Mouse (Mus musculus): Measurements from ENCODE around the gene Vmn2r2.

Vmn2r2 gene

DNA sequence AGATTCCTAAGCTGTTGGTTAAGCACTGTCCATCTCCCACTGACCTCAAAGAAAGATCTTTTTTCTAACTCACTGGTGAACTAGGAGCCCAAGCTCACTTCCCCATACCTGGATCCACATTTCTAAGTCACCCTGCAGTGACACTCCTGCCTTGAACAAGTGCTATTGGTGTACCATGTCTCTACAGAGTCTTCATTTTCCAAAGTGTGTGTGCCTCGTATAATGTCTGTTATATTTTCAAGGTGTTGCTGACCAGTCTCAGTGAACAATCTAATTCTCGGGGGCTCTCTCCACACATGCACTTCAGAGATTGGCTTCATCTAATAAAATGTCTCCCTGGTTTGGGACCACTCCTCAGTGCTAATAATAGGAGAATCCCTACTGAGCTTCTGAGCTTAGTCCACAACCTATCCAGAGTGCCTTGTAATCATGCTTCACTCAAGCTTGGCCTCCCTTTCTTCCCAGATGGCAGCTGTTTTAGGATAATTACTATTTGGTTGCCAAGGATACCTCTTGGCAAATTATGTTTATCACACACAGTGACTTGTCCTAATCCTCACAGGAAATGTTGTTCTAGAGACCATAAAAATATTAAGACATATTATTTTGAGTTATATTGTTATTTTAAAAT is at the start of gene Vmn2r2:
TSS of gene Vmn2r2 (minus strand) at position 51 of the 631 bp plus-strand sequence.
- no peak for DNase-seq

DNA sequence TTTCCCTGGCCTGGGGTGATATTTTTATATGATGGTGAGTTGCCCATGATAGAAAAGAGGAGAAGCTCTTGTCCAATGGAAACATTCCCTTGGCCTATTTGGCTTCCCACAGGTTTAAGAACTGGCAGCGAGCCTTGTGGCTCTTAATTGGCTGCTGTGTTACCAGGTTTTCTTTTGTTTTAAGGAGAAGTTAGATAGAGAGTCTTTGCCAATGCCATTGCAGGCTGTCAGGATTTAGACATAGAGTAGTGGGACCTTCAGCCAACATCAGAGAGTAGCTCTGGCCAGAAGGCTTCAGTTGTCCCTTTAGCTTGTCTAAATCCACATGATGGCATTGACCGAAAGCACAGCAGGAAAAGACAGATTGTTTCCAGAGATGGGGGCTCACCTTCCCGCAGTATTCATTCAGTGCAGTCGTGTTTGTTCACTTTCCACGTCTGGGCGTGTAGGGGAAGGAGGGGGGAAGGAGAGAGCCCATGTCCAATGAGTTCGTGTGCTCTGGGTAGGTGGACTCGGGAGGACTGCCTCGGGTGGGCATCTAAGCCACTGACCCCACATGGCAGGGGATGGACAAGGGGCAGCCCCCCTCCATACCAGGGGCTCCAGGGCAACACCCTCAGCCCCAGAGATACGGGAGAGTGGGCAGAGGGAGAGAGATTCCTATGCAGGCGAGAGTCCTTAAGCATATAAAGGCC is 28.2 kb downstream of the Vmn2r2 start:
- DNase-seq, result no peak

DNA sequence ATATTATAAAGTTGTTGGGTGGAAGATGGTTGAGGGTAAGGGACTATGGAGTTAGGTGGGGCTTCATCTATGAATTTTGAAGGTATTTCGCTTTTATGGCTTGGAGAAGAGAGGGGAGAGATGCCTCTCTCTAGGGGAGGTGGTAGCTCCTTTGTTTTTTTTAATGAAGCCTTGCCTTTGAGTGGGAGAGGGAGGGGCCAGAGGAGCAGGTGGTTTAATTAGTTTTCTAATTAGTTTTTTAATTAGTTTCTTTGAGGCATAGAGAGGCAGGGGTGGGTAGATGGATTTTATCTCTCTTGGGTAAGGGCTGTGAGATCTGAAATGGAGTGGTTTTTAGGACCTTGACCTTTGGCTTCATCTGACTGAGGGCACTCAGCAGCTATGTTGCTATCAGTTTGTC is 29.0 kb downstream of the Vmn2r2 start:
- no peak for DNase-seq

DNA sequence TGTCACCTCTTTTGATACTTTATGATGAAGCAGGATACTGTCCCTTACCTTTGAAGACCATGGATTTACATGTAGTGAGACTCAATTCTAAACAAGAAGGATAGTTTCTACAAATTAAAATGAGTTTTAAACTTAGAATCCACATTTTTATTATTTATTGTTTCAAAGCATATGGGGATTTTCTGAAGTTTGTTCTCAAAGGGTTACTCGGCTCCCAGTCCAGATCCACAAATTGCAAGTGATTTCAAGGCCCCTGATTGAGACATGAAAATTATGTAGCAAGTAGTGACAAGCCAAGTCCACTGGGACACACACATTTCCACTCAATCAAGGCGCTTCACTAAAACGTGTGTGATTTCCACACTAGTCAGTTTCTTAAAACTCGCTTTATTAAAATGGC is 60.5 kb downstream of the Vmn2r2 start, which contains the start of gene Vmn2r1:
TSS of gene Vmn2r1 (plus strand) at position 301 of the 400 bp plus-strand sequence.
- DNase-seq, result no peak
